Mouse (Mus musculus) hindbrain, embryonic 13.5 days (tissue): ENCODE measurements around the gene Slc36a4. TPM values are rescaled to one million over a fixed set of nuclear protein-coding genes. Genes with fewer than 3 reads are reported as not detected.
A peak's percentile ranks its signal among the peaks of the same experiment; 100 is the strongest.

ENCODE experiments used
- ATAC-seq: fragments of 200-750 bp; cut with Nextera tagmentation; 2 replicates; pipeline ENCODE4 v1.8.0; 2017; ENCODE audit warnings: moderate TSS enrichment; ENCODE audit not compliant: low FRiP score
- H3K27ac ChIP-seq: fragments of 300-500 bp; sonication (generic); 2 replicates; pipeline ENCODE4 v1.5.1; 2015; ENCODE audit warnings: inconsistent platforms, mild to moderate bottlenecking, moderate library complexity
- H3K27me3 ChIP-seq: fragments of 300-500 bp; sonication (generic); 2 replicates; pipeline ENCODE4 v1.6.1; 2015; ENCODE audit warnings: mild to moderate bottlenecking, inconsistent platforms
- H3K36me3 ChIP-seq: fragments of 300-500 bp; sonication (generic); 2 replicates; pipeline ENCODE4 v1.6.1; 2015; ENCODE audit warnings: mild to moderate bottlenecking, inconsistent platforms
- H3K4me1 ChIP-seq: fragments of 300-500 bp; sonication (generic); replicated peaks from 2 replicates; pipeline ENCODE4 v1.6.1; 2015; ENCODE audit warnings: inconsistent platforms
- H3K4me2 ChIP-seq: fragments of 300-500 bp; sonication (generic); 2 replicates; pipeline ENCODE4 v1.6.1; 2015; ENCODE audit warnings: inconsistent platforms, mild to moderate bottlenecking, moderate library complexity
- H3K4me3 ChIP-seq: fragments of 300-500 bp; sonication (generic); 2 replicates; pipeline ENCODE4 v1.5.1; 2015; ENCODE audit warnings: mild to moderate bottlenecking, inconsistent platforms
- H3K9ac ChIP-seq: fragments of 300-500 bp; sonication (generic); 2 replicates; pipeline ENCODE4 v1.6.1; 2015; ENCODE audit warnings: mild to moderate bottlenecking, inconsistent platforms
- H3K9me3 ChIP-seq: fragments of 300-500 bp; sonication (generic); 2 replicates; pipeline ENCODE4 v1.6.1; 2016; ENCODE audit warnings: inconsistent platforms
- WGBS: fragments of 180-500 bp; shearing (Covaris S2); methylation state at CpG from one replicate; pipeline ENCODE4 v1.1.7; 2015; 5-methylcytosine and 5-hydroxymethylcytosine counted together
- polyA plus RNA-seq: library from polyadenylated mRNA; unstranded; fragments of >200 nt; fragmentation: Nextera tagmentation; extraction: Ambion mirVana; gene quantifications from 2 replicates; pipeline ENCODE4 v1.2.1, GENCODE M21; 2015

Slc36a4 gene
- polyA plus RNA-seq, 1 experiment from 2014 or later: 21.4 TPM

GRCm38 (mm10) chr9:15710821-15711565 lies 1.5 kb downstream of the Slc36a4 start:
- Histone ChIP-seq H3K27me3 (no peaks in the 10 kb centered on the region), H3K9ac (peak overlapping the region; percentile 93; the same call in 1 of the 2 replicates), H3K36me3 (no peaks in the 10 kb centered on the region), H3K9me3 (no peaks in the 10 kb centered on the region), H3K4me3 (peak overlapping the region; percentile 71), H3K4me2 (peak overlapping the region; percentile 72), H3K27ac (no peak overlapping the region), H3K4me1 (peaks cover 38% of the 10 kb centered on the region)
- 85% methylated on average over 13 of the region's 13 CpGs for WGBS
- no peak for ATAC-seq

- Histone ChIP-seq H3K4me2 (peak overlapping the region; percentile 72), H3K27ac (no peak overlapping the region), H3K9me3 (no peaks in the 10 kb centered on the region), H3K27me3 (no peaks in the 10 kb centered on the region), H3K36me3 (no peaks in the 10 kb centered on the region), H3K9ac (no peak overlapping the region), H3K4me3 (no peak overlapping the region), H3K4me1 (peaks cover 38% of the 10 kb centered on the region)
- ATAC-seq: no peak
- 94% methylated on average over 7 of the region's 7 CpGs for WGBS
Observed at GRCm38 (mm10) chr9:15711676-15712075, 2.1 kb downstream of the Slc36a4 start.

- WGBS: 94% methylated on average over 4 of the region's 4 CpGs
- Histone ChIP-seq H3K36me3 (peaks cover 3% of the 10 kb centered on the region; the same call in 1 of the 2 replicates), H3K4me2 (no peak overlapping the region), H3K4me3 (no peak overlapping the region), H3K27me3 (no peaks in the 10 kb centered on the region), H3K4me1 (peaks cover 33% of the 10 kb centered on the region), H3K9ac (no peak overlapping the region), H3K9me3 (no peaks in the 10 kb centered on the region), H3K27ac (no peak overlapping the region)
- ATAC-seq: no peak
Observed at GRCm38 (mm10) chr9:15714792-15715191, 5.3 kb downstream of the Slc36a4 start.

GRCm38 (mm10) chr9:15715193-15715989 lies 5.9 kb downstream of the Slc36a4 start:
- Histone ChIP-seq H3K4me2 (no peak overlapping the region), H3K9ac (no peak overlapping the region), H3K9me3 (no peaks in the 10 kb centered on the region), H3K36me3 (peaks cover 3% of the 10 kb centered on the region; the same call in 1 of the 2 replicates), H3K4me1 (peaks cover 31% of the 10 kb centered on the region), H3K4me3 (no peak overlapping the region), H3K27me3 (no peaks in the 10 kb centered on the region), H3K27ac (no peak overlapping the region)
- WGBS: 86% methylated on average over 11 of the region's 11 CpGs
- ATAC-seq: no peak

- H3K4me3 ChIP-seq: no peak overlapping the region
- H3K9ac ChIP-seq: no peak overlapping the region
- H3K4me1 ChIP-seq: peaks cover 27% of the 10 kb centered on the region
- ATAC-seq: no peak
- H3K27ac ChIP-seq: no peak overlapping the region
- peaks cover 5% of the 10 kb centered on the region for H3K36me3 ChIP-seq
- 92% methylated on average over 4 of the region's 4 CpGs for WGBS
- H3K27me3 ChIP-seq: no peaks in the 10 kb centered on the region
- H3K4me2 ChIP-seq: no peak overlapping the region
- no peaks in the 10 kb centered on the region for H3K9me3 ChIP-seq
Observed at GRCm38 (mm10) chr9:15717363-15717762, 7.8 kb downstream of the Slc36a4 start.

GRCm38 (mm10) chr9:15718295-15718694 lies 8.8 kb downstream of the Slc36a4 start:
- Histone ChIP-seq H3K9ac (no peak overlapping the region), H3K4me2 (no peak overlapping the region), H3K36me3 (peaks cover 13% of the 10 kb centered on the region), H3K4me3 (no peak overlapping the region), H3K27me3 (no peaks in the 10 kb centered on the region), H3K9me3 (no peaks in the 10 kb centered on the region), H3K4me1 (peaks cover 21% of the 10 kb centered on the region), H3K27ac (no peak overlapping the region)
- WGBS: 84% methylated on average over 6 of the region's 6 CpGs
- ATAC-seq: no peak

GRCm38 (mm10) chr9:15719594-15719993 lies 10.1 kb downstream of the Slc36a4 start:
- H3K36me3 ChIP-seq: peaks cover 26% of the 10 kb centered on the region
- ATAC-seq: no peak
- no peaks in the 10 kb centered on the region for H3K9me3 ChIP-seq
- H3K27me3 ChIP-seq: no peaks in the 10 kb centered on the region
- H3K4me3 ChIP-seq: no peak overlapping the region
- H3K4me1 ChIP-seq: peaks cover 16% of the 10 kb centered on the region
- H3K27ac ChIP-seq: no peak overlapping the region
- H3K9ac ChIP-seq: no peak overlapping the region
- H3K4me2 ChIP-seq: no peak overlapping the region
- WGBS: 90% methylated on average over 14 of the region's 14 CpGs

GRCm38 (mm10) chr9:15720556-15720955 lies 11.0 kb downstream of the Slc36a4 start:
- Histone ChIP-seq H3K4me1 (peaks cover 16% of the 10 kb centered on the region), H3K27ac (no peak overlapping the region), H3K9me3 (no peaks in the 10 kb centered on the region), H3K4me2 (no peak overlapping the region), H3K9ac (no peak overlapping the region), H3K27me3 (no peaks in the 10 kb centered on the region), H3K4me3 (no peak overlapping the region), H3K36me3 (peaks cover 36% of the 10 kb centered on the region)
- no peak for ATAC-seq
- 88% methylated on average over 8 of the region's 8 CpGs for WGBS

- H3K27ac ChIP-seq: peak overlapping the region; percentile 74
- H3K9ac ChIP-seq: 0 out of 2 replicates have a peak overlapping the region, but pooled peaks have one; percentile 24
- 40% methylated on average over 6 of the region's 6 CpGs for WGBS
Observed at GRCm38 (mm10) chr9:15721226-15721833, 11.8 kb downstream of the Slc36a4 start.

GRCm38 (mm10) chr9:15722506-15722905 lies 13.0 kb downstream of the Slc36a4 start:
- no peak for ATAC-seq
- Histone ChIP-seq H3K9ac (no peak overlapping the region), H3K36me3 (peaks cover 55% of the 10 kb centered on the region), H3K27me3 (no peaks in the 10 kb centered on the region), H3K4me2 (no peak overlapping the region), H3K4me3 (no peak overlapping the region), H3K4me1 (peaks cover 16% of the 10 kb centered on the region), H3K27ac (no peak overlapping the region), H3K9me3 (no peaks in the 10 kb centered on the region)
- 87% methylated on average over 8 of the region's 8 CpGs for WGBS

More at GRCm38 (mm10) chr9:15721226-15721833, 11.8 kb downstream of the Slc36a4 start:
- ATAC-seq: peak; percentile 79
- no peaks in the 10 kb centered on the region for H3K27me3 ChIP-seq
- no peaks in the 10 kb centered on the region for H3K9me3 ChIP-seq
- peaks cover 43% of the 10 kb centered on the region for H3K36me3 ChIP-seq
- no peak overlapping the region for H3K4me2 ChIP-seq
- no peak overlapping the region for H3K4me3 ChIP-seq
- peaks cover 16% of the 10 kb centered on the region for H3K4me1 ChIP-seq

- 94% methylated on average over 8 of the region's 8 CpGs for WGBS
- peaks cover 7% of the 10 kb centered on the region for H3K4me1 ChIP-seq
- H3K9me3 ChIP-seq: no peaks in the 10 kb centered on the region
- no peak overlapping the region for H3K4me2 ChIP-seq
- no peak overlapping the region for H3K9ac ChIP-seq
- ATAC-seq: no peak
- H3K27me3 ChIP-seq: no peaks in the 10 kb centered on the region
- H3K27ac ChIP-seq: no peak overlapping the region
- no peak overlapping the region for H3K4me3 ChIP-seq
- H3K36me3 ChIP-seq: peaks cover 87% of the 10 kb centered on the region
Observed at GRCm38 (mm10) chr9:15727168-15727567, 17.6 kb downstream of the Slc36a4 start.
